Comparison of ENCODE assay signal across 16 mouse cellular contexts in the genomic region with DNA sequence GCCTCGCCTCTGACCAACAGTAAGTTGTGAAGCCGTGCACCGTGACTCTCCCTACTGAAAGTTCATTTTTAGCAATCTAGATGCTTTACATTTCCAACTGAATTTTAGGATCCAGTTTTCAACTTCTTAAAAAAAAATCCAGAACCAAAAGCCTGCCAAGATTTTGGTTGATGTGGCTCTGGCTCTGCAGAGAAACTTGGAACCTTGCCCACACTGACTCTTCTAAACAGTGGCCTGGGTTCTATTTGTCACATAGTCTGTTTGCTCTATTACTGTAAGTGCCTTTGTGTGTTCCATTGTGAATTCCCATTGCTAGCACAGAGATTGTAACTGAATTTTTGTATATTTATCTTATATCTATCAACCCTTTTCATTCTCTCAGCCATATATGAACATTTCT.
"Had no signal": no experiment of that assay in that cellular context is flagged by ENCODE, and none has a peak within 500 bp of the region (broad histone marks: within the 10 kb centered on the region; RNA-seq: fewer than 3 reads in every experiment).

No protein-coding gene starts in this region.

- H3K4me1 ChIP-seq: limb, embryonic 12.5 days; midbrain, embryonic 15.5 days; neural tube, embryonic 13.5 days had no signal

- H3K9ac ChIP-seq: limb, embryonic 12.5 days; liver, embryonic 14.5 days; midbrain, embryonic 15.5 days; neural tube, embryonic 13.5 days had no signal

- H3K4me2 ChIP-seq: limb, embryonic 12.5 days; midbrain, embryonic 15.5 days; neural tube, embryonic 13.5 days had no signal

- H3K4me3 ChIP-seq: limb, embryonic 12.5 days; midbrain, embryonic 10.5 days; midbrain, embryonic 15.5 days; neural tube, embryonic 13.5 days had no signal

- DNase-seq: kidney, adult 9 months; kidney, postnatal 36 days; layer of hippocampus, adult 9-11 months; layer of hippocampus, postnatal 36 days; lung, adult 2 months; lung, postnatal 4 days; retina, postnatal 1 day; right cerebral cortex, postnatal 4 days; spleen, adult 18-20 months; thymus, postnatal 36 days had no signal

- H3K36me3 ChIP-seq: limb, embryonic 12.5 days; midbrain, embryonic 10.5 days; midbrain, embryonic 15.5 days; neural tube, embryonic 13.5 days had no signal

- H3K9me3 ChIP-seq: midbrain, embryonic 10.5 days; midbrain, embryonic 15.5 days had no signal

- ATAC-seq: midbrain, embryonic 15.5 days had no signal

- H3K27me3 ChIP-seq: limb, embryonic 12.5 days; midbrain, embryonic 15.5 days; neural tube, embryonic 13.5 days had no signal

- H3K27ac ChIP-seq: kidney, postnatal 0 days; limb, embryonic 12.5 days; liver, embryonic 14.5 days; midbrain, embryonic 10.5 days; midbrain, embryonic 15.5 days; neural tube, embryonic 13.5 days had no signal
